ENCODE assay signal across 22 mouse cellular contexts in genomic region chr5:74348079-74348870, GRCm38 (mm10).
DNase-seq lines count a peak whose midpoint lies in the region; ATAC-seq and TF ChIP-seq lines count a peak whose summit lies in the region.
"Had no signal": no experiment of that assay in that cellular context is flagged by ENCODE, and none has a peak within 500 bp of the region (broad histone marks: within the 10 kb centered on the region; RNA-seq: fewer than 3 reads in every experiment).

No protein-coding gene starts in this region.

- dilution Hi-C loops in CH12.LX (cut with MboI; ENCODE audit: extremely low pct_ligation_motif_present, extremely low pct_unique_long_range_greater_than_20kb, low sequenced_read_pairs): no loop called here

- DNase-seq in midbrain, embryonic 11.5 days (ENCODE audit: low spot score, missing footprints): peak; percentile 66
- peak; percentile 89 for DNase-seq in CH12.LX (ENCODE audit: extremely low read depth)
- DNase-seq in urinary bladder, postnatal 4 days (ENCODE audit: low spot score in 2 of 2): no peak
- DNase-seq in urinary bladder, postnatal 25 days (ENCODE audit: low spot score): no peak
- DNase-seq: adrenal gland, postnatal 10 days; cerebellum, adult 9-10 months; embryo, embryonic 11 days; gastrocnemius, adult 2 months; heart, postnatal 10 days; kidney, adult 18-20 months; kidney, postnatal 25 days; lung, postnatal 4 days; thymus, postnatal 4 days had no signal

- H3K36me3 ChIP-seq in forebrain, embryonic 15.5 days: no peaks in the 10 kb centered on the region
- no peaks in the 10 kb centered on the region for H3K36me3 ChIP-seq in forebrain, embryonic 16.5 days (ENCODE audit: control insufficient read depth, insufficient read depth)
- H3K36me3 ChIP-seq in midbrain, embryonic 11.5 days (ENCODE audit: control insufficient read depth, insufficient read depth, low read length): no peaks in the 10 kb centered on the region
- H3K36me3 ChIP-seq in midbrain, embryonic 13.5 days: no peaks in the 10 kb centered on the region
- H3K36me3 ChIP-seq in CH12.LX (replicated peaks in 1 of 2; ENCODE audit: control insufficient read depth in 1 of 2, insufficient read depth in 1 of 2, low read length in 1 of 2): peaks cover 0 to 5% of the 10 kb centered on the region in 2 experiments
- H3K36me3 ChIP-seq in hindbrain, embryonic 15.5 days: no peaks in the 10 kb centered on the region
- H3K36me3 ChIP-seq: limb, embryonic 12.5 days had no signal

- no peaks in the 10 kb centered on the region for H3K4me1 ChIP-seq in forebrain, embryonic 15.5 days
- no peaks in the 10 kb centered on the region for H3K4me1 ChIP-seq in forebrain, embryonic 16.5 days (replicated peaks; ENCODE audit: control insufficient read depth, insufficient read depth, low read length)
- H3K4me1 ChIP-seq in midbrain, embryonic 11.5 days (ENCODE audit: control insufficient read depth, insufficient read depth, low read length): no peaks in the 10 kb centered on the region
- no peaks in the 10 kb centered on the region; the same call in 1 of the 2 replicates for H3K4me1 ChIP-seq in midbrain, embryonic 13.5 days (replicated peaks)
- H3K4me1 ChIP-seq in CH12.LX (ENCODE audit: control insufficient read depth in 1 of 2, insufficient read depth in 2 of 2): peaks cover 17 to 47% of the 10 kb centered on the region in 2 experiments
- 0 out of 2 replicates have a peak, but pooled peaks cover 6% of the 10 kb centered on the region for H3K4me1 ChIP-seq in hindbrain, embryonic 15.5 days (replicated peaks)
- H3K4me1 ChIP-seq: forebrain, embryonic 13.5 days had no signal

- peak; percentile 70 for TF ChIP-seq EP300 in CH12.LX (IDR thresholded peaks at IDR 0.05; ENCODE audit: low read length)

- no peak overlapping the region for H3K4me3 ChIP-seq in forebrain, embryonic 15.5 days
- no peak overlapping the region for H3K4me3 ChIP-seq in forebrain, embryonic 16.5 days (replicated peaks; ENCODE audit: low read length)
- H3K4me3 ChIP-seq in midbrain, embryonic 11.5 days (ENCODE audit: low read depth, low read length): no peak overlapping the region
- no peak overlapping the region for H3K4me3 ChIP-seq in midbrain, embryonic 13.5 days (replicated peaks)
- peak overlapping the region in 2 of 3 experiments; percentile 2 to 29 for H3K4me3 ChIP-seq in CH12.LX (replicated peaks in 1 of 3; ENCODE audit: low read depth in 2 of 3, low read length in 2 of 3, poor library complexity in 1 of 3)
- H3K4me3 ChIP-seq in hindbrain, embryonic 15.5 days: no peak overlapping the region
- H3K4me3 ChIP-seq: forebrain, embryonic 13.5 days; gastrocnemius, adult 2 months; limb, embryonic 12.5 days had no signal

- H3K9me3 ChIP-seq in forebrain, embryonic 15.5 days: no peaks in the 10 kb centered on the region
- H3K9me3 ChIP-seq in forebrain, embryonic 16.5 days (ENCODE audit: control insufficient read depth, low read length): no peaks in the 10 kb centered on the region
- H3K9me3 ChIP-seq in midbrain, embryonic 11.5 days (ENCODE audit: control insufficient read depth, low read length): no peaks in the 10 kb centered on the region
- H3K9me3 ChIP-seq in midbrain, embryonic 13.5 days: no peaks in the 10 kb centered on the region
- H3K9me3 ChIP-seq in CH12.LX (replicated peaks; ENCODE audit: low read length): no peaks in the 10 kb centered on the region
- no peaks in the 10 kb centered on the region for H3K9me3 ChIP-seq in hindbrain, embryonic 15.5 days
- H3K9me3 ChIP-seq: forebrain, embryonic 13.5 days; G1E; limb, embryonic 12.5 days had no signal

- H3K27ac ChIP-seq in forebrain, embryonic 15.5 days (replicated peaks): no peak overlapping the region
- no peak overlapping the region for H3K27ac ChIP-seq in forebrain, embryonic 16.5 days (ENCODE audit: low read length)
- H3K27ac ChIP-seq in midbrain, embryonic 11.5 days (ENCODE audit: low read depth, low read length): no peak overlapping the region
- H3K27ac ChIP-seq in midbrain, embryonic 13.5 days: no peak overlapping the region
- peak overlapping the region; percentile 72 for H3K27ac ChIP-seq in CH12.LX (ENCODE audit: insufficient read depth, low read depth)
- 0 out of 2 replicates have a peak overlapping the region, but pooled peaks have one; percentile 5 for H3K27ac ChIP-seq in hindbrain, embryonic 15.5 days (replicated peaks)
- H3K27ac ChIP-seq: forebrain, embryonic 13.5 days; gastrocnemius, adult 2 months; limb, embryonic 12.5 days; liver, embryonic 14.5 days; stomach, postnatal 0 days had no signal

- WGBS in forebrain, embryonic 15.5 days: 79% methylated on average over 11 of the region's 11 CpGs
- WGBS in forebrain, embryonic 16.5 days: 81% methylated on average over 11 of the region's 11 CpGs
- 81% methylated on average over 11 of the region's 11 CpGs for WGBS in midbrain, embryonic 11.5 days
- WGBS in midbrain, embryonic 13.5 days: 72% methylated on average over 11 of the region's 11 CpGs
- WGBS in hindbrain, embryonic 15.5 days: 59% methylated on average over 11 of the region's 11 CpGs

- no peaks in the 10 kb centered on the region for H3K79me2 ChIP-seq in CH12.LX (replicated peaks; ENCODE audit: control insufficient read depth, extremely low read depth, insufficient read depth, poor library complexity, severe bottlenecking)

- TF ChIP-seq CTCF in CH12.LX (conservative IDR thresholded peaks at IDR 0.05 in 1 of 2, IDR thresholded peaks at IDR 0.05 in 1 of 2; ENCODE audit: low read depth in 2 of 2, low read length in 2 of 2): no peak

- H3K4me2 ChIP-seq in forebrain, embryonic 15.5 days (replicated peaks): no peak overlapping the region
- no peak overlapping the region for H3K4me2 ChIP-seq in forebrain, embryonic 16.5 days (ENCODE audit: low read length)
- H3K4me2 ChIP-seq in midbrain, embryonic 11.5 days: no peak overlapping the region
- no peak overlapping the region for H3K4me2 ChIP-seq in midbrain, embryonic 13.5 days (replicated peaks)
- H3K4me2 ChIP-seq in CH12.LX (ENCODE audit: insufficient read depth, low read depth, poor library complexity, severe bottlenecking): peak overlapping the region; percentile 74
- H3K4me2 ChIP-seq in hindbrain, embryonic 15.5 days: no peak overlapping the region
- H3K4me2 ChIP-seq: forebrain, embryonic 13.5 days; limb, embryonic 12.5 days had no signal

- TF ChIP-seq RAD21 in CH12.LX (IDR thresholded peaks at IDR 0.05; ENCODE audit: low read depth, low read length): no peak

- ATAC-seq in forebrain, embryonic 15.5 days (replicated peaks): 0 out of 2 replicates have a peak, but pooled peaks have one; percentile 19
- ATAC-seq in forebrain, embryonic 16.5 days: no peak
- ATAC-seq in midbrain, embryonic 11.5 days (ENCODE audit: low FRiP score): no peak
- ATAC-seq in midbrain, embryonic 13.5 days: no peak
- ATAC-seq in hindbrain, embryonic 15.5 days (ENCODE audit: low FRiP score, low read depth): no peak
- ATAC-seq: forebrain, embryonic 13.5 days had no signal

- no peak for TF ChIP-seq POLR2A in CH12.LX (IDR thresholded peaks at IDR 0.05; ENCODE audit: low read depth, low read length)

- no peak overlapping the region for H3K9ac ChIP-seq in forebrain, embryonic 15.5 days (replicated peaks)
- H3K9ac ChIP-seq in forebrain, embryonic 16.5 days (replicated peaks; ENCODE audit: low read depth, low read length): no peak overlapping the region
- H3K9ac ChIP-seq in midbrain, embryonic 11.5 days (ENCODE audit: low read length): no peak overlapping the region
- no peak overlapping the region for H3K9ac ChIP-seq in midbrain, embryonic 13.5 days (replicated peaks)
- H3K9ac ChIP-seq in CH12.LX (ENCODE audit: insufficient read depth, low read depth): no peak overlapping the region; the same call in 1 of the 2 replicates
- H3K9ac ChIP-seq in hindbrain, embryonic 15.5 days: no peak overlapping the region
- H3K9ac ChIP-seq: forebrain, embryonic 13.5 days; limb, embryonic 12.5 days; liver, embryonic 14.5 days had no signal

- in situ Hi-C loops in CH12.LX (cut with MboI; ENCODE audit: low pct_ligation_motif_present, low pct_unique_long_range_greater_than_20kb, low sequenced_read_pairs): no loop called here

- no peaks in the 10 kb centered on the region for H3K27me3 ChIP-seq in forebrain, embryonic 15.5 days
- no peaks in the 10 kb centered on the region for H3K27me3 ChIP-seq in forebrain, embryonic 16.5 days (replicated peaks; ENCODE audit: control insufficient read depth, insufficient read depth, low read length)
- no peaks in the 10 kb centered on the region for H3K27me3 ChIP-seq in midbrain, embryonic 11.5 days (ENCODE audit: control insufficient read depth, insufficient read depth, low read length)
- H3K27me3 ChIP-seq in midbrain, embryonic 13.5 days: no peaks in the 10 kb centered on the region
- peaks cover 8% of the 10 kb centered on the region for H3K27me3 ChIP-seq in CH12.LX (replicated peaks)
- H3K27me3 ChIP-seq in hindbrain, embryonic 15.5 days: no peaks in the 10 kb centered on the region
- H3K27me3 ChIP-seq: forebrain, embryonic 13.5 days; limb, embryonic 12.5 days had no signal

TF ChIP-seq in CH12.LX, 34 proteins besides CTCF, POLR2A, EP300 and RAD21 (continues in another document):
- TF ChIP-seq ELF1 (IDR thresholded peaks at IDR 0.05; ENCODE audit: low read depth, low read length) (no peak; the same call in 1 of the 2 replicates), MXI1 (IDR thresholded peaks at IDR 0.05; ENCODE audit: low read depth, low read length) (peak; percentile 67; the same call in 1 of the 2 replicates), GABPA (IDR thresholded peaks at IDR 0.05; ENCODE audit: insufficient replicate concordance, low read depth, low read length) (no peak), RCOR1 (conservative IDR thresholded peaks at IDR 0.05; ENCODE audit: low read depth, low read length) (peak; percentile 75; the same call in 1 of the 2 replicates), BHLHE40 (IDR thresholded peaks at IDR 0.05; ENCODE audit: low read depth, low read length) (peak; percentile 42; the same call in 1 of the 2 replicates), MAZ (IDR thresholded peaks at IDR 0.05; ENCODE audit: low read depth, low read length) (0 out of 2 replicates have a peak, but pooled peaks have one; percentile 35), HCFC1 (IDR thresholded peaks at IDR 0.05; ENCODE audit: low read depth, low read length) (peak; percentile 72), KAT2A (IDR thresholded peaks at IDR 0.05; ENCODE audit: insufficient replicate concordance, low read length) (no peak), TCF12 (IDR thresholded peaks at IDR 0.05; ENCODE audit: low read depth, low read length) (0 out of 2 replicates have a peak, but pooled peaks have one; percentile 14), POLR2AphosphoS2 (IDR thresholded peaks at IDR 0.05; ENCODE audit: low read depth, low read length) (no peak), ZNF384 (IDR thresholded peaks at IDR 0.05; ENCODE audit: low read depth, low read length) (no peak), SMC3 (IDR thresholded peaks at IDR 0.05; ENCODE audit: low read depth, low read length) (no peak), MAX (IDR thresholded peaks at IDR 0.05; ENCODE audit: low read length) (0 out of 2 replicates have a peak, but pooled peaks have one; percentile 26), CHD1 (IDR thresholded peaks at IDR 0.05; ENCODE audit: low read depth, low read length) (no peak), TBP (conservative IDR thresholded peaks at IDR 0.05; ENCODE audit: low read depth, low read length) (0 out of 2 replicates have a peak, but pooled peaks have one; percentile 60), MEF2A (IDR thresholded peaks at IDR 0.05; ENCODE audit: borderline replicate concordance, low read depth, low read length) (no peak)

Comparison
In these comparisons a context has a peak if more than half of its experiments do, and no peak if none do; other contexts are left out.
1. H3K27ac ChIP-seq: peak in CH12.LX (single experiment) and hindbrain, embryonic 15.5 days (single experiment); none in forebrain, embryonic 15.5 days (single experiment), forebrain, embryonic 16.5 days (single experiment), midbrain, embryonic 11.5 days (single experiment) and midbrain, embryonic 13.5 days (single experiment).
2. H3K4me3 ChIP-seq: peak in CH12.LX (2 of 3); none in forebrain, embryonic 15.5 days (single experiment), forebrain, embryonic 16.5 days (single experiment), midbrain, embryonic 11.5 days (single experiment), midbrain, embryonic 13.5 days (single experiment) and hindbrain, embryonic 15.5 days (single experiment).
3. DNase-seq: peak in midbrain, embryonic 11.5 days (single experiment) and CH12.LX (single experiment); none in urinary bladder, postnatal 4 days (0 of 2) and urinary bladder, postnatal 25 days (single experiment).